Comparison of ENCODE assay signal across 10 mouse cellular contexts in the genomic region with DNA sequence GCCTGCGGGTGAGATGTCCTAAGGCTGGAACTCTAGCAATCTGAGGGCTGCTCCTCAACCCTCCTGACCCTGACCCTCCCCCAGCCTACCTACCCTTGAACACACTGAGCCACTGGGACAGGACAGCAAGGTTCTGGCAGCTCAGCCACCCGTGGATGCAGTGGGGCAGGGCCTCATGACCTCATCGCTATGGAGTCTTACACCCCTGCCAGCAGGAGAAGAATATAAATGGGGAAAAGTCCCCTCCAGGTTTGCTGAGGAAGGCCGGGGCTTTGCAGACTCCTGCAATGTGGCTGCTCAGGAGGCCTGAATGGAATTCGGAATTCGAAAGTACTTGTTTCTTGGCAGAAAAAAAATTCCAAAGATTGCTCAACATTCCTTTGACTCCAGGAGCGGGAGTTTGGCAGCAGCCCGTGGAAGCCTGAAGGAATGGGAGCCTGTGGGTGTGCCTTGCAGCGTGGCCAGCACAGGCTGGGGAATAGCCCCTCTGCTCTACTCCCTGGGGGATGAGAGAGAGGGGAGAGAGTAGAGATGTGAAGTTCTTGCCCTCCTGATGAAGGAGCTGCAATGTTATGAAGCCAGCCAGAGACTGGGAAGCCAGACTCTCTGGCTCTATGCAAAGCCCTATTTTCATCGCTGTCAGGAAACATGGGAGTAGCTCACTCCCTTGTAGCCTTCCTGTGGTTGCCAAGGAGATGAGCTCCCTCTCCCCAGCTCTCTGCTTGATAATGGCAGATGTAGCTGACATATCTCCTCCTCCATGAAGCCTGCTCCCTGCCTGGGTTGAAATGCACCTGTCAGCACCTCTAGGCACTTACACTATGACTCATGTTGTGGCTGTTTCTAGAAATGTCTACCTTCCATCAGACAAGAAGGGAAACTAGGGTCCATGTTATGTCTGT. TPM values are rescaled to one million over a fixed set of nuclear protein-coding genes. Genes with fewer than 3 reads are reported as not detected.
DNase-seq lines count a peak whose midpoint lies in the region; ATAC-seq lines count a peak whose summit lies in the region.
"Had no signal": no experiment of that assay in that cellular context is flagged by ENCODE, and none has a peak within 500 bp of the region (broad histone marks: within the 10 kb centered on the region; RNA-seq: fewer than 3 reads in every experiment).

No protein-coding gene starts in this region.

- H3K9me3 ChIP-seq in midbrain, embryonic 12.5 days = no peaks in the 10 kb centered on the region
- no peaks in the 10 kb centered on the region for H3K9me3 ChIP-seq in stomach, embryonic 15.5 days
- H3K9me3 ChIP-seq: G1E had no signal

- peak; percentile 68; the same call in 1 of the 2 replicates for ATAC-seq in midbrain, embryonic 12.5 days (ENCODE audit: low FRiP score, low read depth)
- ATAC-seq in stomach, embryonic 15.5 days (ENCODE audit: insufficient read depth, low FRiP score, low read depth) = peak; percentile 70

- H3K4me1 ChIP-seq in midbrain, embryonic 12.5 days = peaks cover 13% of the 10 kb centered on the region
- peaks cover 10% of the 10 kb centered on the region for H3K4me1 ChIP-seq in stomach, embryonic 15.5 days

- no peak overlapping the region for H3K4me3 ChIP-seq in midbrain, embryonic 12.5 days
- H3K4me3 ChIP-seq in stomach, embryonic 15.5 days (replicated peaks) = no peak overlapping the region

- intact Hi-C loops in gastrocnemius, postnatal 14 days (cut with DNase I; ENCODE audit: low total_unique reads) = no loop called here

- H3K36me3 ChIP-seq in midbrain, embryonic 12.5 days = no peaks in the 10 kb centered on the region
- H3K36me3 ChIP-seq in stomach, embryonic 15.5 days = no peaks in the 10 kb centered on the region
- H3K36me3 ChIP-seq: G1E had no signal

- H3K27ac ChIP-seq in midbrain, embryonic 12.5 days (replicated peaks) = peak overlapping the region; percentile 64
- H3K27ac ChIP-seq in stomach, embryonic 15.5 days = peak overlapping the region; percentile 61
- H3K27ac ChIP-seq: macrophage had no signal

- H3K9ac ChIP-seq in midbrain, embryonic 12.5 days (replicated peaks) = no peak overlapping the region
- no peak overlapping the region for H3K9ac ChIP-seq in stomach, embryonic 15.5 days

- no peaks in the 10 kb centered on the region; the same call in 1 of the 2 replicates for H3K27me3 ChIP-seq in midbrain, embryonic 12.5 days
- H3K27me3 ChIP-seq in stomach, embryonic 15.5 days (replicated peaks) = no peaks in the 10 kb centered on the region

- H3K4me2 ChIP-seq in midbrain, embryonic 12.5 days (replicated peaks) = no peak overlapping the region; the same call in 1 of the 2 replicates
- H3K4me2 ChIP-seq in stomach, embryonic 15.5 days = peak overlapping the region; percentile 29; the same call in 1 of the 2 replicates

- WGBS in midbrain, embryonic 12.5 days = 13% methylated on average over 10 of the region's 10 CpGs
- 13% methylated on average over 10 of the region's 10 CpGs for WGBS in stomach, embryonic 15.5 days

- peak; percentile 96 for DNase-seq in 3T3-L1 (ENCODE audit: low read depth, low spot score)
- peak; percentile 50 for DNase-seq in embryo, embryonic 10.5 days (ENCODE audit: low spot score)
- peak; percentile 75 for DNase-seq in gastrocnemius, postnatal 14 days
- peak; percentile 64 for DNase-seq in induced T-regulatory cell, adult 2 months (ENCODE audit: low read depth)
- peak; percentile 46 to 62 for DNase-seq in left cerebral cortex, adult 8-10 months (ENCODE audit: low spot score in 2 of 2)
- DNase-seq in cerebellum, adult 11-12 months = no peak

RNA-seq across cellular contexts. Expression of gene Csf1, which starts 33.3 kb away (rescaled TPM):
- 10 to 100 TPM in 1 of 2 experiments, 1 to 10 TPM in 1; 7.9 to 10.9 TPM for total RNA-seq in gastrocnemius, postnatal 14 days (2021)
- 10 to 100 TPM; 18.6 to 34.2 (median 26.6) TPM for total RNA-seq in left cerebral cortex, adult 8-10 months (2022)
- polyA plus RNA-seq in midbrain, embryonic 12.5 days (2016; fragmentation: Nextera tagmentation; extraction: Ambion mirVana) = 7.1 and 8.5 TPM in 2 replicates
- 14.7 and 15.4 TPM in 2 replicates for polyA plus RNA-seq in stomach, embryonic 15.5 days (2015; fragmentation: Nextera tagmentation; extraction: Ambion mirVana)
